Mouse (Mus musculus): ENCODE measurements around the gene Crat.
"Not testable (repeated sequence)": the region's sequence is repeated elsewhere in the genome, so short reads cannot be mapped to it uniquely, and the experiment has no call there.

Gene Crat

DNA sequence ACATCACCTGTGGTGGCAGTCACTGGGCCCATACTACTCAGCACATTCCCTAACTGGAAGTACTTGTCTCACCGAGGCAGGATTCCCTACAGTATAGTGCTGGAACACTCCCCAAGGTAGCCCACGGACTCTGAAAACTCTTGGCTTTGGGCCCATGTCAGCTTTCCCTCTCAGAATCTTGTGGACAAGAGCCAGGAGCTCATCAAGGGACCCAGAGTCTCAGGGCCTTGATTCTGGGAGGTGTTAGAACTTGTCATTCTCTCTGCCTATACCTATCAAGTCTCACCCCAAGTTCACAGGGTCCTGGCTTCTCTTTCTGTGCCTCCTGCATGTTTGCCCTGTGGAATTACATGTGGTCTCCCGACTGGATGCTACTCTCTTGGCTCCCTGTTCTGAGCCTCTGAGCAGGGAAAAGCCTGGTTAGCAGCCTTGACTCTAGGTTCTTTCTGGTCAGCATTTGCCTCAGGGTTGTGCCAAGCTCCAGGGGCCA lies 24.6 kb upstream of the Crat start:
- DNase-seq (ENCODE audit: low spot score) = no peak

DNA sequence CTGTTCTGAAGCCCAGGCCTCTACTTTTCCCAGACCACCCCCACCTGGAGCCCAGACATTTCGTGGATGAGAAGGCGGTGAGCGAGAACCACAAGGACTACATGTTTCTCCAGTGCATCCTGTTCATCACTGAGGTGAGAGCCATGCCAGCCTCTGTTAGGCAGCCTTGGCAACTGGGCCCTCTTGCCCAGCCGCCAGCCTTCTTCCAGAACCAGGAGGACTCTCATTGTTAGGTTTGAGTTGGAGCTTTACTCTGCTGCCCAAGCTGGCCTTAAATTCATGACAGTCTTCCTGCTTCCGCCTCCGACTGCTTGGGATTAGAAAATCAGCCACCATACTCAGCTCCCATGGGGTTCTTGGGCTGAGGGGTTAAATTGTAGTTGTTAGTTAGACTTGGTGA lies 24.0 kb upstream of the Crat start:
- DNase-seq (ENCODE audit: low spot score) = no peak

- no peak for DNase-seq (ENCODE audit: low spot score)
These were observed 22.2 kb upstream of the Crat start for GRCm38 (mm10) chr2:30437791-30438190.

DNA sequence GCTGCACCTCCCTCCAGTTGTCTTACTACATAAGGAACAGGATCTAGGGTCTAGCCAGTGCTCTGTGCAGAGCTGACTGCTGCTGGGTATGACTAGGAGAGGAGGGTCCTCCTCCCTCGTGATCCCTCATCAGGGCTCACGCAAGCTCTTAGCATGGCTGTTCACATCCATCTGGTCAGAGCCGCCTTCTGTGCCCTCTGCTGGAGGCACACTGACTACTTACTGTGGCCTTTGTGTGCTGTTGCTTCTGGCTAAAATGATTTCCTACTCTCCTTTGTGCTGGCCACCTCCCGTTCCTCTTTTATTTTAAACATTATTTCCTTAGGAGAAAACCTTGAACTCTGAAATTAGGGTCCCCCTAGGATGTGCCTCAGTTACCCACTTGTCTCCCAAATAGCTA lies 21.2 kb upstream of the Crat start:
- DNase-seq (ENCODE audit: low spot score) = no peak

DNA sequence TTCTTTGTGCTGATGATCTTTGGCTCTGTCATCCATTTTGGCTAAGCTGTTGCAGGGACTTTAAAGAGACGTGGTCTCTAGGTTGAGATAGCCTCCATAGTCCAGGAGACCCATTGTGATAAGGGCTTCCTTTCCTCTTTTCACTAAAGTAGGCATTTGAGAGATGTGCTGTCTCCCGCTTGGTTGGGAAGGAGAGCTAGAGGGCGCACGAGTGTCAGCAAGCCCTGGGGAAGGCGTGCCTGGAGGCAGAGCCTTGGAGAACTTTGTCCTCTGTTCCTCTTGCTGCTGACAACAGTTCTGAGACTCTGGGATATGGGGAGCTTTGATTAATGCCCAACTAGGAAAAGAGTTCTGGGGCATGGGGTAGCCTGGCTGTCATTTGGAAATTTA lies 20.5 kb upstream of the Crat start:
- peak; percentile 50 for DNase-seq (ENCODE audit: low spot score)

DNA sequence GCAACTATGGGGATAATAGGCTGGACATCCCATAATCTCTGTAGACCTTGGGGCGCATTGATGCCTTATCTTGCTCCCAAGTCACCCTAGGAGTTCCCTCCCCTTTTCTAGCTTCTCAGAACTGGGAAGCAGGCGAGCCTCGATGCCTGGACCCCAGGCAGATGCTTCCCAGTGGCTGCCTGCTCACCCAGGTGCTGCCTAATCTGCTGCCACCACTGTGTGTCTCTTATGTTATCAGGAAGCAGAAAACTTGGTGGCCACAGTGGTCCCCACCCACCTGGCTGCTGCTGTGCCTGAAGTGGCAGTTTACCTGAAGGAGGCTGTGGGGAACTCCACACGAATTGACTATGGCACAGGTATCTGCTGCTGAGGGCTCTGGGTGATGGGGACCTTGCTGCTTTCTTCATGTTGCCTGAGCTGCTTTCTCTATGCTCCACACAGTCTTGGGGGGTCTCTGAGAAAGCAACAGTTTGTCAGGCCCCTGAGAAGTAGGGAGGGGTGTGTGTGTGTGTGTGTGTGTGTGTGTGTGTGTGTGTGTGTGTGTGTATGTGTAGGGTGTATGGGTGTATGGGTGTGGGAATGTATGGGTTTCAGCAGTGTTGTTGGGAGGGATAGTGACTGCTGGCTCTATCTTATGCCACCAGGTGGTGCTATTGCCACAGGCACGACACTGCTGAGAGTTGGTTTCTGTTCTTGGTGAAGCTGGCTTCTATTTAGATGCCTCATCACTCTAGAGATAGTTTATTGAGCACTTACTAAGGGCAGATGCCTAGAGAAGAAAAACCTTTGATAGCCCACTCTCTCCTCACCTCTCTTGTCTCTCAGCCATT lies 19.9 kb upstream of the Crat start:
- DNase-seq (ENCODE audit: low spot score) = peak; percentile 88

DNA sequence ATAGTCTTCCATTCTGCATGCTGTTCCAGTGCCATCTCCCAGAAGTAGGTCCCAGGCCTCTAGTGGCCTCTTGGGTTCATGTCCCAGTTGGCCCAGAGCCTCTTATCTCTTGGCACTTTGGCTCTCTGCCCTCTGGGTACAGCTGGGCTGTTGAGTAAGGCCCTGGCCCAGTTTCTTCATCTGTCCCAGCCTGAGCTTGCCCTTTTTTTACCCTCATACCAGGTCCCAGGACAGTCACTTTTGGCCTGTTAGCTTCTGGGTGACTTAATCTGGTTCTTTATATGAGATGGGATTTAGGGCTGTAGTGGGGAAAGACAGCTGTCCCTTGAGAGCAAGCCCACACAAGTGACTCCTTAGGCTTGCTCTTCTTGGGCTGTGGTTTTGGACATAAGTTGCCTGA lies 13.5 kb upstream of the Crat start:
- no peak for DNase-seq (ENCODE audit: low spot score)

- no peak for DNase-seq (ENCODE audit: low spot score)
These were observed 5.8 kb upstream of the Crat start for GRCm38 (mm10) chr2:30421432-30421831.

DNA sequence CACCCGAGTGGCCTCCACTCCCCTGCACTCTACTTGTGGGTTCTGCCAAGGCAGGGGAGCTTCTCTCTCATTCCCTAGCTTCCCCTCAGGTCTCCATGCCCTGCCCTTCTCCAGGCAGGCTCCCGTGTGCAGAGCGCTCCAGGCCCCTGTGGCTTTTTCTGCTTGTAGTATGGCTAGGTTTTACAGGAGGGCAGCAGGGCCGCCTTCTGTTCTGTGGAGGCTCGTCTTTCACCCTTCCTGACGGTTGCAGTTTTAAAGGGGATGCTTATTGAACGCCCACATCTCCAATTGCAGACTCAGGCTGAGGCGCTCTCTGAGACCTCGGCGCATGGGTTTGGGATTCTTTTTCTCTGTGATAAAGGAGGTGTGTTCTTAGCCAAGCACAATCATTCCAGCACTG lies 3.5 kb upstream of the Crat start:
- DNase-seq (ENCODE audit: low spot score) = peak; percentile 42

DNA sequence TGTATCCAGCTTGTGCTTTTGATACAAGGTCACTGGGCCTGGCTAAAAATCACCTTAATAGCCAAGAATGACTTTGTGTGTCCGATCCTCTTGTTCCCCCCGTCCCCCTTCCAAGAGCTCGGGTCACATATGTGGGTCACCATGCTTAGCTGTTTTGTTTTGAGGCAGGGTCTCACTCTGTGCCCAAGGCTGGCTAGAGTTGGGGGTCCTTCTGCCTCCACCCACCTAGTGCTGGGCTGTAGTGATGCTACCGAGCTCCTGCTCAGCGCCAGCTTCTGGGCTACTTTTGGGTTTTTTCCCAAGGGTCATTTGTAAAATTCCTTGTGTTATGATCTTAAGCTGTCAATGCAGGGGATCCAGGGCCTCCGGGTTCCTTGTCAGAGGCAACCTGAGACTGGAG lies 2.6 kb upstream of the Crat start:
- DNase-seq (ENCODE audit: low spot score) = no peak

DNA sequence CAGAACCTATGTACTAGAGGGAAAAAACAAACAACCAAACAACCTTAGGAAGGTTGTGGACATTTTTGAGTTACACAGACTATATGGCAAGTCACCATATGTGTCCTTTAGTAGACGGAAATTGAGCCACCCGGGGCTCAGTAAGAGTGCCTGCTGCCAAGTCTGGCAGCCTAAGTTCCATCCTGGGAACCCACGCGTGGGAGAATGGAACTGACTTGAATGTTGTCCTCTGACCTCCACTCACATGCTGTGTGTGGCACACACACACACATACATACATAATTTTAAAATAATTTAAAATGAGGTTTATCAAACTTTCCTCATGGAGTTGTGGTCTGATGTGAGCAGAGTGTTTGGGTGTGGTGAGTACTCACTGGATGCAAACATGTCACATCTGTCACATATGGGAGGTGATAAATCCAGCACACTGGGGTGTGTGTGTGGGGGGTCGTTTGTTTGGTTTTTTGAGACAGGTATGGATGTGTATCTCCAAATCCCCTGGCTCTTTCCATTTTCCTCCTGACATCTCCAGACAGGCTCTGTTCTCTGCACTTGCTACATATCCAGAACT lies 2.1 kb upstream of the Crat start:
- no peak for DNase-seq (ENCODE audit: low spot score)

DNA sequence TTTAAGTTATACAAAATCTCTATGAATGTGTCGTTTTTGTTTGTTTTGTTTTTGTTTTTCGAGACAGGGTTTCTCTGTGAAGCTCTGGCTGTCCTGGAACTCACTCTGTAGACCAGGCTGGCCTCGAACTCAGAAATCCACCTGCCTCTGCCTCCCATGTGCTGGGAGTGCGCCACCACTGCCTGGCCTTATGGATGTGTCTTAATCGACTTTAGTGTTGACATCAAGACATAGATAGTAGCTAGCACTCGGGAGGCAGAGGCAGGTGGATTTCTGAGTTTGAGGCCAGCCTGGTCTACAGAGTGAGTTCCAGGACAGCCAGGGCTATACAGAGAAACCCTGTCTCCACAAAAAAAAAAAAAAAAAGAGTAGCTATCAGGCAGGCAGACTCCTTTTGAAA lies 1.5 kb upstream of the Crat start:
- DNase-seq (ENCODE audit: low spot score) = not testable (repeated sequence)

GRCm38 (mm10) chr2:30416649-30416965 lies 994 bp upstream of the Crat start:
- no peak for DNase-seq (ENCODE audit: low spot score)

- DNase-seq (ENCODE audit: low spot score) = peak; percentile 95
These were observed 479 bp upstream of the Crat start, which contains the start of gene Ptpa for GRCm38 (mm10) chr2:30415936-30416648. Gene Ptpa (plus strand): TSS chr2:30416039.

DNA sequence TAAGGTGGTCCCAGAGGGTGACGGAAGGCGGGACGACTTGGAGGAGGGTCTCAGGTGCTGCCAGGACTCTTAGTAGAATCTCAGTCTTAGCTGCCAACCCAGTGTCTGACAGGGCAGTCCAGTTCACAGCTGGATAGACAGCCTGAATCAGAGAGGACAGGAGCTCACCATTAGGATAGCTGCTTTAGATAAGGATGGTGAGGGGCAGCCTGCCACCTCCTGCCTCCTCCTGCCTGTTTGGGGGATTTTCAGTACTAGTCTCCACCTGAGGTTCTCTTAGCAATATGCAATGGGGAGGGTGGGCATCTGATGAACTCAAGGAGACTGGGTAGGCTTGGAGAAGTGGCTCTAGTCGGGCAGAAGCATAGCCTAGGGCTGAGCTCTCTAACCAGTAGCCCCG lies 932 bp downstream of the Crat start:
- DNase-seq (ENCODE audit: low spot score) = no peak

GRCm38 (mm10) chr2:30414101-30414500 lies 1.5 kb downstream of the Crat start:
- no peak for DNase-seq (ENCODE audit: low spot score)

GRCm38 (mm10) chr2:30413038-30413973 lies 2.3 kb downstream of the Crat start:
- DNase-seq (ENCODE audit: low spot score) = no peak

DNA sequence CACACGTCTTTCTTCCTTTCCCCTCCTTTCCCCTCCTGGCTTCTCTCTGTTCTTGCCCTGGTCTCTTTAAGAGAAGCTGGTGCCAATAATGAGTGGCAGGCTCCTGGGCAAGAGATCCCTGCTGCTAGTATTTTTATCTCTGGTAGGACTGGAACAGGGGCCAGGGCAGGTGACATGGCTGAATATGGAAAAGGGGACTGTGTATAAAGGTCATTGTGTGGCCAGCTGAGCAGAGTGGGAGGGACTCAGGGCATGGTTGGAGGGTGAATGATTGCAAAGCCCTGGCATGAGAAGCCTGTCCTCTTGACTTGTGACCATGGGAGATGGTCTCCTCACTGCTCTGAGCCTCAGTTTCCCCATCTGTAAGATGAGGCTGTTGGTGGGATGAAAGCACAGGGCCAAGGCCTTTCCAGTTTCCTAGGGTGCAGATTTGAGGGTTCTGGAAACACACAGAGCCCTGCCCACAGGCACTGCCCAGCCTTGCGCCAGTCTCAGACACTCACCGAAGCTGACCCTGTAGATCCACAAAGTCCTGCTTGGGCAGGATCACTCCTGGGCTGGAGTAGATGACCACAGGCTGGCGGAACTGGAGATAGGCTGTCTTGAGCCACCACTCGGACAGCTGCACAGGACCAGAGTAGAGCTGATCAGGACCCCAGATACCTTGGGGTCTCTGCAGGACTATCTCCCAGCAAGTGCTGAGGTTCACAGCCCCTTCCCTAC lies 6.0 kb downstream of the Crat start:
- DNase-seq (ENCODE audit: low spot score) = no peak

DNA sequence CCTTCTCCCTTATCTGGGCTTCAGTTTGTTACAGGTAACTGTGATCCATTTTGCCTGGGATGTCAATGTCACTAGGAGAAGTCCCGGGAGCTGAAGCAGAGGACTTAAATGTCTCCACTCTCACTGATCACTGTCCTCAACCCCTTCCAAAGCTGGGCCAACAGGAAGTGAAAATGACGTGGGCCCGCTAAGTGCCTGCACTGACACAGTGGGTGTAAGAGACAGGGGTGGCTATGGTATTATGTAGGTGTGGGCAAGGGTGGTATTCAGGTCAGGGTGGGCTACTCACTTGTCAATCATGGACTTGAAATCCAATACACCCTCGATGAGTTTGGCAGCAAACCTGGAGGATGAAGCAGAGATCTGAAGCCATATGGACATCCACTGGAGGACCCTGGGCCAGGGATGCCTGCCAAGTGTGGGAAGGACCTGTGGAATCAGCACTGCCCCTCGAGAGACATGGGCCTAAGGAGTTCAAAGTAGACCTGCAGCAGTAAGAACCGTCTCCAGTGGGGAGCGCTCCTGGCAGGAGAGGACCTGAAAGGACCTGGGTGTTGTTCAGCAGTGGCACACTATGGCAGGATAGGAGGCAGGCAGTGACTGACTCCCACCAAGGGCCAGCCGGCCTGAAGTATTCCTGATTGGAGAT lies 7.0 kb downstream of the Crat start:
- no peak for DNase-seq (ENCODE audit: low spot score)

- DNase-seq (ENCODE audit: low spot score) = no peak
These were observed 7.8 kb downstream of the Crat start for GRCm38 (mm10) chr2:30407778-30408177.

DNA sequence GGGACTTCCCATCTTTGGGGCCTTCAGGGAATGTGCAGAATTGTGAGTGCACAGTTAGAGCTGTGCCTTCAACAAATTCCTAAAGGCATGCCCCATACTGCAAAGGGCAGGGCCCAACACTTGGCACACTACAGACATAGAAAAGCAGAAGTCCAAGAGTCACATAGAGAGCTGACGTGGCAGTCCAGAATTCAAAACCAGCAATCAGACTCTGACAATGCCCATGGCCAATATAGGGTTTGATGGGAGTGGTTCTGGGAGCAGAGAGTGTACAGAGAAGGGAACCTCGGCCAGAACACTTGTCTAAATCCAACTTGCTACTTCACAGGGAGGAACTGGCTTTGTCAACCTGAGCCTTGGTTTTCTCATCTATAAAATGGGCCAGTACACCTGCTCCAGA lies 8.4 kb downstream of the Crat start:
- DNase-seq (ENCODE audit: low spot score) = no peak

Measured in embryo, embryonic 10 days (tissue).